In the genomic region with DNA sequence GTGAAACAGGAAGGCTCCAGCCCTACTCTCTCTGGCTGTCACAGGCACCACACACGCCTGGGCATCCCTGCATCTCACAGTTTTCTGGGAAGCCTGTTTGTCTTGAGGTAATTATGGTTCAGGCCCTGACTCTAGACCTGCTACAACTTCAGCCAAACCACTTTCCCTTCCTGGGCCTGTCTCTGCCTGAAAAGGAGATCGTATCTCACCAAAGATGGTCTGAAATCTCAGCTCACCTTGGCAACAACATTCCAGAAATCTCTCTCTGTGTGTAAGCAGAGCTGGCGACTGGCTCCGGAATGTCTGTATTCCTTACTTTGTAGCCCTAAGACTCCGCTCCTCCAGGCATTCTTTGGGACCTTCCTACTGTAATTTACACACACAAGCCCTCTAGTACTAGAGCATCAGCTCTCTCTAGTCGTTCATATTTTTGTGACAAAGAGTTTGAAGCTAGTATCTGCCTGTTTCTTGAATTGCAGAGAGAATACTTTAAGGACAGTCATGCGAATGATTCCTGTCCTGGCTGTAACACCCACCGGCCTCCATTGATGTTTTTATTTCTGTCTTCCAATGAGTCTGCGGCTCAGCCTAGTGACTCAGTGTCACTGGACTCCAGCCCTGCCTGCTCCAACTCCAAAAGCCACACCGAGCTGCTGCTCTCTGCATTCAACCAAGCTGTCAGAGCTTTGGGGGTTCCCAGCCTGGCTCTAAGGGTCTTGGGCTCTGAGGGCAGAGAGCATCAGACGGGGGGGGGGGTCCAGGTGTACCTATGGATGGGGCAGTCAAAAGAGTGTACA, we compare ENCODE assay signal across 15 mouse cellular contexts. TPM values are rescaled to one million over a fixed set of nuclear protein-coding genes. Genes with fewer than 3 reads are reported as not detected.
DNase-seq lines count a peak whose midpoint lies in the region; ATAC-seq and TF ChIP-seq lines count a peak whose summit lies in the region.
"Had no signal": no experiment of that assay in that cellular context is flagged by ENCODE, and none has a peak within 500 bp of the region (broad histone marks: within the 10 kb centered on the region; RNA-seq: fewer than 3 reads in every experiment).

No protein-coding gene starts in this region.

- in situ Hi-C loops in Patski (cut with MboI; ENCODE audit: low pct_unique_long_range_greater_than_20kb): loop anchor here (5.0 kb wide), 1 partner anchor 37 kb away; no protein-coding TSS in a partner anchor

- CTCF ChIA-PET in Patski (lab: Charles Lee): interaction anchor here (1.3 kb wide), 1 partner anchor 14 kb away, joined by 3 read pairs; no protein-coding TSS in a partner anchor

- no peak for TF ChIP-seq CTCF in heart, adult 2 months (IDR thresholded peaks at IDR 0.05)
- no peak for TF ChIP-seq CTCF in Patski (IDR thresholded peaks at IDR 0.05)

- no peaks in the 10 kb centered on the region for H3K27me3 ChIP-seq in heart, adult 2 months (ENCODE audit: control insufficient read depth, insufficient read depth, low read length)
- no peaks in the 10 kb centered on the region for H3K27me3 ChIP-seq in Patski
- no peaks in the 10 kb centered on the region for H3K27me3 ChIP-seq in embryonic facial prominence, embryonic 14.5 days (replicated peaks; ENCODE audit: control insufficient read depth, insufficient read depth, low read length)
- H3K27me3 ChIP-seq: heart, embryonic 12.5 days had no signal

- peak overlapping the region; percentile 60 for H3K27ac ChIP-seq in heart, adult 2 months
- H3K27ac ChIP-seq in embryonic facial prominence, embryonic 14.5 days (replicated peaks; ENCODE audit: low read depth, low read length): peak overlapping the region; percentile 61
- H3K27ac ChIP-seq: layer of hippocampus, adult 2 months had no signal

- no peak overlapping the region for H3K4me2 ChIP-seq in embryonic facial prominence, embryonic 14.5 days (ENCODE audit: low read depth, low read length)
- H3K4me2 ChIP-seq: heart, embryonic 12.5 days had no signal

- POLR2A ChIA-PET in Patski (lab: Charles Lee): no interaction called here

- peak; percentile 67 for ATAC-seq in Patski
- no peak; the same call in 1 of the 2 replicates for ATAC-seq in embryonic facial prominence, embryonic 14.5 days (ENCODE audit: low read depth)
- ATAC-seq: activated CD4-positive, CD25-positive, alpha-beta regulatory T cell, adult 4 months; forebrain, embryonic 14.5 days had no signal

- TF ChIP-seq EP300 in heart, adult 2 months (IDR thresholded peaks at IDR 0.05; ENCODE audit: insufficient read depth, low read depth, low read length): no peak

- intact Hi-C loops in heart, adult 2 months (cut with DNase I): loop anchor here (2.0 kb wide), 1 partner anchor 18 kb away; no protein-coding TSS in a partner anchor
- intact Hi-C loops in heart, postnatal 25 days (cut with DNase I): loop anchor here (2.0 kb wide), 1 partner anchor 14 kb away; no protein-coding TSS in a partner anchor
- intact Hi-C loops in left cerebral cortex, postnatal 10 days (cut with DNase I): no loop called here

- no peaks in the 10 kb centered on the region for H3K79me2 ChIP-seq in heart, adult 2 months (replicated peaks; ENCODE audit: control insufficient read depth, insufficient read depth, low read length)

- TF ChIP-seq POLR2A in heart, adult 2 months (IDR thresholded peaks at IDR 0.05; ENCODE audit: insufficient read depth, low read depth, low read length): no peak

- H3K4me3 ChIP-seq in heart, adult 2 months: no peak overlapping the region
- H3K4me3 ChIP-seq in embryonic facial prominence, embryonic 14.5 days (ENCODE audit: low read depth, low read length): no peak overlapping the region
- H3K4me3 ChIP-seq: heart, embryonic 12.5 days; layer of hippocampus, adult 2 months had no signal

- 50% methylated on average over 11 of the region's 11 CpGs for WGBS in heart, adult 2 months
- WGBS in embryonic facial prominence, embryonic 14.5 days: 47% methylated on average over 11 of the region's 11 CpGs

- H3K36me3 ChIP-seq in heart, adult 2 months (ENCODE audit: control insufficient read depth, insufficient read depth, low read length): no peaks in the 10 kb centered on the region
- H3K36me3 ChIP-seq in embryonic facial prominence, embryonic 14.5 days (ENCODE audit: control insufficient read depth, insufficient read depth, low read length): no peaks in the 10 kb centered on the region
- H3K36me3 ChIP-seq: heart, embryonic 12.5 days had no signal

- no peaks in the 10 kb centered on the region for H3K9me3 ChIP-seq in embryonic facial prominence, embryonic 14.5 days (ENCODE audit: control insufficient read depth, low read length)
- H3K9me3 ChIP-seq: heart, embryonic 12.5 days had no signal

- H3K9ac ChIP-seq in heart, adult 2 months (ENCODE audit: low read depth, low read length): no peak overlapping the region
- H3K9ac ChIP-seq in embryonic facial prominence, embryonic 14.5 days (ENCODE audit: low read depth, low read length): no peak overlapping the region
- H3K9ac ChIP-seq: heart, embryonic 12.5 days had no signal

- peaks cover 19% of the 10 kb centered on the region for H3K4me1 ChIP-seq in heart, adult 2 months (ENCODE audit: control insufficient read depth, insufficient read depth, low read length)
- peaks cover 25% of the 10 kb centered on the region for H3K4me1 ChIP-seq in embryonic facial prominence, embryonic 14.5 days (ENCODE audit: control insufficient read depth, insufficient read depth, low read length)

- DNase-seq in heart, adult 2 months: no peak
- no peak for DNase-seq in heart, postnatal 25 days (ENCODE audit: low spot score)
- peak; percentile 77 for DNase-seq in Patski (ENCODE audit: low read depth, low spot score)
- peak; percentile 59 for DNase-seq in embryonic facial prominence, embryonic 14.5 days (ENCODE audit: low spot score)
- DNase-seq in mesoderm, embryonic 11.5 days (ENCODE audit: low read depth, low spot score): peak; percentile 24
- no peak for DNase-seq in cerebellum, postnatal 4 days (ENCODE audit: low spot score in 2 of 2)
- no peak for DNase-seq in left cerebral cortex, adult 11 months (ENCODE audit: low spot score)
- DNase-seq in left cerebral cortex, postnatal 10 days (ENCODE audit: extremely low spot score in 1 of 2, low spot score in 2 of 2): no peak
- DNase-seq: cerebellum, postnatal 10 days; lung, postnatal 10 days had no signal

RNA-seq across cellular contexts. Expression of a gene that starts 8.4 kb away (rescaled TPM):
- 10 to 100 TPM; 14.9 to 20.9 TPM for total RNA-seq in heart, adult 2 months (2021)
- 28.1 and 39.7 TPM in 2 replicates for polyA plus RNA-seq in heart, adult 2 months (2012; rRNA removed)
- total RNA-seq in heart, postnatal 25 days (2021): 10 to 100 TPM; 20.2 to 23.5 TPM
- 2.7 TPM for polyA plus RNA-seq in Patski (2021)
- polyA plus RNA-seq in embryonic facial prominence, embryonic 14.5 days (2014; fragmentation: Nextera tagmentation; extraction: Ambion mirVana): 5.5 and 6.6 TPM in 2 replicates
- total RNA-seq in left cerebral cortex, postnatal 10 days (2021): 10 to 100 TPM; 18.8 to 20.7 TPM

RNA-seq across cellular contexts. Expression of a gene that starts 44.4 kb away (rescaled TPM):
- total RNA-seq in heart, adult 2 months (2021): not detected
- 0.56 and 1.9 TPM in 2 replicates for polyA plus RNA-seq in heart, adult 2 months (2012; rRNA removed)
- total RNA-seq in heart, postnatal 25 days (2021): not detected
- polyA plus RNA-seq in Patski (2021): not detected
- 1.4 and 1.7 TPM in 2 replicates for polyA plus RNA-seq in embryonic facial prominence, embryonic 14.5 days (2014; fragmentation: Nextera tagmentation; extraction: Ambion mirVana)
- total RNA-seq in left cerebral cortex, postnatal 10 days (2021): 1 to 10 TPM; 1.4 to 2.1 TPM
- total RNA-seq: layer of hippocampus, adult 2 months; monocyte, adult 5-6 weeks had no signal

Comparison
In these comparisons a context has a peak if more than half of its experiments do, and no peak if none do; other contexts are left out.
1. DNase-seq: peak in Patski (single experiment), embryonic facial prominence, embryonic 14.5 days (single experiment) and mesoderm, embryonic 11.5 days (single experiment); none in heart, adult 2 months (0 of 2), heart, postnatal 25 days (single experiment), cerebellum, postnatal 4 days (0 of 2), left cerebral cortex, adult 11 months (single experiment) and left cerebral cortex, postnatal 10 days (0 of 2).